In the genomic region with DNA sequence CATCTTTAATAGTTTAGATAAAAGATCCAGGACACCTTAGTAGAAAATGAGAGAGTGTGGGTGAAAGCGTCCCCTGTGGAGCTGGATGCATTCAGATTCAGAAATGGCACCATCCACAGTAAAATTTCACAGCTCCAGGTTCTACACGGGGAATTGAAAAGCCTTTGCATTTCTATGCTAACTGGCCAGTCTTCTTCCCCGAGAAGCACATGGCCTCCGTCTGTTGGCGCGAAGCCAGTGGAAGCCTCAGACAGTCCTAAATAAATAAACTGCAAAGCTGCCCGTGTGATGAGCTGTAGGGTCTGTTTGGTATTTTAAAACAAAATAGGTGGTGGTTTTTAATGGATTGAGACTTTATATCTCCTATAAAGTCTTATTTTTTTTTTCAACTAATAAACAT, we compare ENCODE assay signal across 9 mouse cellular contexts.
DNase-seq lines count a peak whose midpoint lies in the region; ATAC-seq lines count a peak whose summit lies in the region.
"Had no signal": no experiment of that assay in that cellular context is flagged by ENCODE, and none has a peak within 500 bp of the region (broad histone marks: within the 10 kb centered on the region; RNA-seq: fewer than 3 reads in every experiment).

No protein-coding gene starts in this region.

- H3K4me1 ChIP-seq in neural tube, embryonic 11.5 days (ENCODE audit: control insufficient read depth, insufficient read depth, low read length): no peaks in the 10 kb centered on the region; the same call in 1 of the 2 replicates
- H3K4me1 ChIP-seq: neural tube, embryonic 12.5 days had no signal

- no peak overlapping the region for H3K9ac ChIP-seq in neural tube, embryonic 11.5 days (ENCODE audit: low read length)
- H3K9ac ChIP-seq: neural tube, embryonic 12.5 days had no signal

- H3K27ac ChIP-seq in neural tube, embryonic 11.5 days (ENCODE audit: low read depth, low read length): no peak overlapping the region
- H3K27ac ChIP-seq: neural tube, embryonic 12.5 days had no signal

- no peak overlapping the region for H3K4me2 ChIP-seq in neural tube, embryonic 11.5 days (ENCODE audit: low read depth)
- H3K4me2 ChIP-seq: neural tube, embryonic 12.5 days had no signal

- ATAC-seq in cerebellum, adult (ENCODE audit: insufficient number of reproducible peaks, low FRiP score, low TSS enrichment): no peak
- ATAC-seq in neural tube, embryonic 11.5 days (ENCODE audit: insufficient read depth, low FRiP score, low TSS enrichment): no peak

- no peak overlapping the region for H3K4me3 ChIP-seq in neural tube, embryonic 11.5 days (ENCODE audit: low read depth, low read length)
- H3K4me3 ChIP-seq: neural tube, embryonic 12.5 days had no signal

- DNase-seq in cerebellum, postnatal 10 days: peak; percentile 81 to 85
- peak; percentile 65 for DNase-seq in neural tube, embryonic 11.5 days (ENCODE audit: low spot score)
- no peak for DNase-seq in neural tube, embryonic 10.5 days (ENCODE audit: extremely low spot score, low spot score)
- DNase-seq in heart, postnatal 10 days: peak; percentile 56 to 65
- peak; percentile 59 for DNase-seq in lung, postnatal 36 days
- no peak for DNase-seq in thymus, postnatal 4 days
- no peak for DNase-seq in frontal cortex, postnatal 10 days (ENCODE audit: low spot score in 2 of 2)

- H3K27me3 ChIP-seq in neural tube, embryonic 11.5 days (ENCODE audit: control insufficient read depth, insufficient read depth, low read length): no peaks in the 10 kb centered on the region
- H3K27me3 ChIP-seq: neural tube, embryonic 12.5 days had no signal

- no peaks in the 10 kb centered on the region for H3K9me3 ChIP-seq in neural tube, embryonic 11.5 days (ENCODE audit: control insufficient read depth, low read length)
- H3K9me3 ChIP-seq: neural tube, embryonic 12.5 days had no signal

- H3K36me3 ChIP-seq in neural tube, embryonic 11.5 days (ENCODE audit: control insufficient read depth, insufficient read depth, low read length): no peaks in the 10 kb centered on the region
- H3K36me3 ChIP-seq: neural tube, embryonic 12.5 days had no signal

- intact Hi-C loops in heart, postnatal 10 days (cut with DNase I): loop anchor here (5.0 kb wide), 1 partner anchor 147 kb away; no protein-coding TSS in a partner anchor

- WGBS in neural tube, embryonic 11.5 days: 63% methylated on average over 7 of the region's 7 CpGs

Comparison
In these comparisons a context has a peak if more than half of its experiments do, and no peak if none do; other contexts are left out.
1. DNase-seq: peak in cerebellum, postnatal 10 days (2 of 2), neural tube, embryonic 11.5 days (single experiment), heart, postnatal 10 days (2 of 2) and lung, postnatal 36 days (single experiment); none in neural tube, embryonic 10.5 days (single experiment), thymus, postnatal 4 days (single experiment) and frontal cortex, postnatal 10 days (0 of 2).